Mouse (Mus musculus) ES-Bruce4 (cell line): ENCODE measurements around the gene 9130409I23Rik. TPM values are rescaled to one million over a fixed set of nuclear protein-coding genes. Genes with fewer than 3 reads are reported as not detected.

Experiments
- H3K27ac ChIP-seq: 2 replicates; pipeline ENCODE4 v1.5.1; 2012; ENCODE audit warnings: low read length, inconsistent platforms; ENCODE audit not compliant: insufficient read depth
- H3K27me3 ChIP-seq: 2 replicates; pipeline ENCODE4 v1.6.1; 2012; ENCODE audit warnings: mild to moderate bottlenecking, low read length, inconsistent platforms; ENCODE audit not compliant: control insufficient read depth, poor library complexity, insufficient read depth, severe bottlenecking
- H3K36me3 ChIP-seq: 2 replicates; pipeline ENCODE4 v1.6.1; 2012; ENCODE audit warnings: inconsistent platforms, mild to moderate bottlenecking, low read length, moderate library complexity; ENCODE audit not compliant: control insufficient read depth, poor library complexity, insufficient read depth, severe bottlenecking
- H3K4me1 ChIP-seq: one replicate; pipeline ENCODE4 v1.8.1; 2011; ENCODE audit warnings: low read length; ENCODE audit not compliant: control insufficient read depth, insufficient read depth
- H3K4me3 ChIP-seq: 2 replicates; pipeline ENCODE4 v1.5.1; 2011; ENCODE audit warnings: low read depth, mild to moderate bottlenecking, low read length
- H3K9ac ChIP-seq: 2 replicates; pipeline ENCODE4 v1.6.1; 2012; ENCODE audit warnings: low read depth, mild to moderate bottlenecking, inconsistent platforms; ENCODE audit not compliant: poor library complexity, severe bottlenecking
- H3K9me3 ChIP-seq: replicated peaks from 2 replicates; pipeline ENCODE4 v1.6.1; 2012; ENCODE audit warnings: mild to moderate bottlenecking, low read length, inconsistent platforms; ENCODE audit not compliant: control insufficient read depth, poor library complexity, insufficient read depth, severe bottlenecking
- CTCF ChIP-seq: IDR thresholded peaks from one replicate; pipeline ENCODE4 v1.8.1; 2011; ENCODE audit warnings: low read depth, low read length
- EP300 ChIP-seq: IDR thresholded peaks from 2 replicates; pipeline ENCODE4 v1.6.1; 2011; ENCODE audit warnings: low read depth, low read length; ENCODE audit not compliant: insufficient read depth
- POLR2A ChIP-seq: IDR thresholded peaks from one replicate; pipeline ENCODE4 v1.8.1; 2011; ENCODE audit warnings: low read length; ENCODE audit not compliant: insufficient read depth
- polyA plus RNA-seq: library from polyadenylated mRNA; stranded (reverse); fragments of >200 nt; gene quantifications from 2 replicates; pipeline ENCODE4 v1.2.4, GENCODE M21; 2011; ENCODE audit warnings: low read depth; ENCODE audit not compliant: missing spikeins, insufficient read depth, insufficient read length

9130409I23Rik gene
- polyA plus RNA-seq, 1 experiment = not detected

GRCm38 (mm10) chr1:181009011-181009590, 41.9 kb upstream of the 9130409I23Rik start:
- Histone ChIP-seq H3K9me3 (no peaks in the 10 kb centered on the region), H3K27me3 (no peaks in the 10 kb centered on the region), H3K9ac (no peak overlapping the region), H3K4me3 (no peak overlapping the region), H3K27ac (no peak overlapping the region), H3K36me3 (no peaks in the 10 kb centered on the region), H3K4me1 (peaks cover 4% of the 10 kb centered on the region)
- TF ChIP-seq CTCF (no peak), EP300 (no peak), POLR2A (no peak)

DNA sequence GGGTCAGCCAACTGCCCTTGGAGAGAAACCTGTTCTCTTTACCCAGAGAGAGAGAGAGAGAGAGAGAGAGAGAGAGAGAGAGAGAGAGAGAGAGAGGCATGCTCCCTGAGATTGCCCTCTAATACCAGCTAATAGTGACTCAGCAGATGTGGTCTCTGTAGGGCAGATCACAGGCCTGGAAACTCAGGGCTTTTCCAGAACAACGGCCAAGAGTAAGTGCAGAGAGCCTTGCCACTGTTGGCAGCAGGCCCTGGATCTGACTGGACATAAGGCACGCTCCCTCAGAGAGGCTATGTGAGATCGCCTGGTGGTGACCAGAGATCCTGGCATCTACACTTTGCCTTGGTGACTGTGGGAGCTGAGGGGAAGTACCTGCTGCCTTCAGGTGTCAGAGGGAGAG, 41.3 kb upstream of the 9130409I23Rik start:
- TF ChIP-seq POLR2A (no peak), CTCF (no peak), EP300 (no peak)
- no peaks in the 10 kb centered on the region for H3K36me3 ChIP-seq
- H3K27ac ChIP-seq = no peak overlapping the region
- no peak overlapping the region for H3K4me3 ChIP-seq
- no peaks in the 10 kb centered on the region for H3K9me3 ChIP-seq
- no peak overlapping the region for H3K9ac ChIP-seq
- no peaks in the 10 kb centered on the region for H3K27me3 ChIP-seq
- peaks cover 4% of the 10 kb centered on the region for H3K4me1 ChIP-seq

DNA sequence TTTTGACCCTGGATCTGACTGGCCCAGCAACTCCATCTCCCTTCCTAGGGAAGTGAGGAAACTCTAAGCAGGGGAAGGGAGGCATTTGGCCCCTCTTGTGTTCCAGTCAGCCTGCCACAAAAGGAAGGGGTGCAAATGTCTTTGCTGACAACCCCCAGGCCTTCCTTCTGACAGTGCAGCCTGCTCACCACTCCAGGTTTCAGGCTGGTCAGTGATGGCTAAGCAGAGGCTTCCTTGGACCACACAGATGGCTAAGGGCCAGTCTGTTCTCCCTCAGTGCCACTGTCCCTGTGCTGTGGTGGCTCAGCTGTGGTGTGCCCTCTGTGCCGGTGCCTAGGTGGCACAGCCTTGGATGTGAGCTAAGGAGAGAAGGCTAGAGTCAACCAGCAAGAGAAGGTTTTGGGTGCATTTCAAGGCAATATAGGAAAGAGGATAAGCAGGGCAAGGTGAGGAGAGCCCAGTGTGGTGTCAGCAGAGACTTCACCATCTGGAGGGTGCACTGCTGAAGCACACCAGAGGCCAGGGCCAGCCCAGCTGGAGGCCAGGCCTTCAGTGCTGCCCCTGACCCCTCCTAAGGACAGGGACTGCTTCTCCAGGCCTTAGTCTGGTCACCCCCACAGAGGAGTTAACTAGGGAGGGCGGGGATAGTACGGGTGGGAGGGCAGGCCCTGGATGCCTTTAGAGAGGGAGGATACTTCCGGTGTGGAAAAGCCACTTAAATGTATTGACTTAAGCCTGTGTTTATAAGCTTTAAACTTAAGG, 40.7 kb upstream of the 9130409I23Rik start:
- H3K9ac ChIP-seq = no peak overlapping the region
- H3K4me1 ChIP-seq = peaks cover 4% of the 10 kb centered on the region
- H3K36me3 ChIP-seq = no peaks in the 10 kb centered on the region
- no peaks in the 10 kb centered on the region for H3K27me3 ChIP-seq
- TF ChIP-seq EP300 = no peak
- TF ChIP-seq CTCF = no peak
- TF ChIP-seq POLR2A = no peak
- H3K4me3 ChIP-seq = no peak overlapping the region
- no peaks in the 10 kb centered on the region for H3K9me3 ChIP-seq
- H3K27ac ChIP-seq = no peak overlapping the region

DNA sequence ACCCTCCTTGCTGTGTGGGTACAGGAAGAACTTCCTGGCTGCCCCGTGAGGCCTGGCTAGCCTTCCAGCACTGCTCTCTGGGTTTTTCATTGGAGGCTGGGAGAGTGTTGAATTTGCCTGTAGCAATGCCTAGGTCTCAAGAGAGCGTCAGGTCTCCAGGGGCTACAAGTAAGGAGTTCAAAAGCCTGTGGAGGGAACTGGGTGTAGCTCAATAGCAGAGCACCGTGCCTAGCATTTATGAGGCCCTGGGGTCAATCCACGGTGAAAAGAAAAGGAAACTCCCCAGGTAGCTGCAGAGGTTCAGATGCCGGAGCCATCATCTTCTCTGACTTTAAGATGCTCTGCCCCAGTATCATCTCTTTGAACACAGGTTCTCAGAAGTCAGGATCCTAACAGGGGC, 39.4 kb upstream of the 9130409I23Rik start:
- Histone ChIP-seq H3K4me3 (no peak overlapping the region), H3K9ac (no peak overlapping the region), H3K9me3 (no peaks in the 10 kb centered on the region), H3K36me3 (no peaks in the 10 kb centered on the region), H3K4me1 (peaks cover 5% of the 10 kb centered on the region), H3K27me3 (no peaks in the 10 kb centered on the region), H3K27ac (no peak overlapping the region)
- TF ChIP-seq POLR2A (no peak), CTCF (no peak), EP300 (no peak)

DNA sequence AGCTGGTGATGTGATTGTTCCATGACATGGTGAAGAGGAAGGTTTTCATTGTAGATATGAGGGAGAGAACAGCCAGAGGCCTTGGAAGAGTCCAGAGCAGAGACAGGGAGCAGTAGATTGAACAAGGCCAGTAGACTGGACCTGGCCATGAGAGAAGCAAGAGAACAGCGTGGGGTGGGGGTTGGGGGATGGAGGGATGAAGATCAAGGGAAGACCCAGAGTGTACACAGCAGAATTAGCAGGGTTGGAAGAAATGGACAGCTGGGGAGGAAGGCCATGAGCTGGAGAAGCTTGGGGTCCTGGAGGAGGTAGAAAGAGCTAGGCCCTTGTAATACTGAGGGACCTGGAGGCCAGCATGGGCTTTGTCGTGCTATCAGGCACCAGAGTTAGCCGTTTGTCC, 38.6 kb upstream of the 9130409I23Rik start:
- TF ChIP-seq CTCF = no peak
- TF ChIP-seq EP300 = no peak
- no peak for TF ChIP-seq POLR2A
- Histone ChIP-seq H3K4me1 (peaks cover 5% of the 10 kb centered on the region), H3K4me3 (no peak overlapping the region)

GRCm38 (mm10) chr1:181013446-181013845, 37.6 kb upstream of the 9130409I23Rik start:
- Histone ChIP-seq H3K27me3 (no peaks in the 10 kb centered on the region), H3K4me3 (no peak overlapping the region), H3K4me1 (peaks cover 5% of the 10 kb centered on the region), H3K36me3 (no peaks in the 10 kb centered on the region), H3K9ac (no peak overlapping the region), H3K9me3 (no peaks in the 10 kb centered on the region), H3K27ac (no peak overlapping the region)
- no peak for TF ChIP-seq POLR2A
- TF ChIP-seq CTCF = no peak
- no peak for TF ChIP-seq EP300

More for the DNA sequence above, 38.6 kb upstream of the 9130409I23Rik start:
- no peaks in the 10 kb centered on the region for H3K9me3 ChIP-seq
- H3K27me3 ChIP-seq = no peaks in the 10 kb centered on the region
- H3K27ac ChIP-seq = no peak overlapping the region
- no peaks in the 10 kb centered on the region for H3K36me3 ChIP-seq
- no peak overlapping the region for H3K9ac ChIP-seq
